Mouse (Mus musculus) midbrain, embryonic 10.5 days (tissue): ENCODE data around the gene Dsn1. TPM values are rescaled to one million over a fixed set of nuclear protein-coding genes. Genes with fewer than 3 reads are reported as not detected.

Experiments
- DNase-seq: peaks from one replicate; pipeline ENCODE4 v3.0.0-alpha.2; 2017; ENCODE audit warnings: low spot score
- H3K27ac ChIP-seq: fragments of 300-500 bp; sonication (generic); replicated peaks from 2 replicates; pipeline ENCODE4 v1.5.1; 2016; ENCODE audit warnings: mild to moderate bottlenecking
- H3K27me3 ChIP-seq: fragments of 300-500 bp; sonication (generic); 2 replicates; pipeline ENCODE4 v1.6.1; 2016; ENCODE audit warnings: low read depth, mild to moderate bottlenecking; ENCODE audit not compliant: poor library complexity, severe bottlenecking
- H3K36me3 ChIP-seq: fragments of 300-500 bp; sonication (generic); 2 replicates; pipeline ENCODE4 v1.6.1; 2016; ENCODE audit warnings: mild to moderate bottlenecking, moderate library complexity
- H3K4me1 ChIP-seq: fragments of 300-500 bp; sonication (generic); 2 replicates; pipeline ENCODE4 v1.6.1; 2016
- H3K4me3 ChIP-seq: fragments of 300-500 bp; sonication (generic); 2 replicates; pipeline ENCODE4 v1.5.1; 2016; ENCODE audit warnings: mild to moderate bottlenecking, moderate library complexity
- H3K9me3 ChIP-seq: fragments of 300-500 bp; sonication (generic); replicated peaks from 2 replicates; pipeline ENCODE4 v1.6.1; 2016; ENCODE audit warnings: mild to moderate bottlenecking
- WGBS: fragments of 180-500 bp; shearing (Covaris S2); methylation state at CpG from one replicate; pipeline ENCODE4 v1.1.7; 2016; 5-methylcytosine and 5-hydroxymethylcytosine counted together
- polyA plus RNA-seq: library from polyadenylated mRNA; unstranded; fragments of >200 nt; fragmentation: Nextera tagmentation; extraction: Ambion mirVana; gene quantifications from 2 replicates; pipeline ENCODE4 v1.2.1, GENCODE M21; 2016

Gene Dsn1
- polyA plus RNA-seq, 1 experiment from 2014 or later, result 57.5 TPM

DNA sequence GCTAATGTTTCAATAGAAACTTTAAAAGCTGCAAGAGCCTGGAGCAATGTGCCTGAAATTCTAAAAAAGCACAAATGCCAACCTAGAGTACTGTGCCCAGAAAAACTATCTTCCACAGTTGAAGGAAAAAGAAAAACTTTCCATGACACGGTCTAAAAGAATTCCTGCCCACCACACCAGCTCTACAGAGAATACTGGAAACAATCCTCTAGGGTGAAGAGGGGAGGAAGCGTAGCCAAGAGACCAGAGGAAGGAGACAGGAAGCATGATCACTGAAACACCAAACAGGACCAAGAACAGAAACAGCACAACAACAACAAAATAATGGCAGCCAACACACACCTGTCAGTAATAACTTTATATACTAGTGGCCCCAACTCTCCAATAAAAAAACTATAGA is 26.9 kb downstream of the Dsn1 start:
- DNase-seq, result no peak
- H3K9me3 ChIP-seq, result no peaks in the 10 kb centered on the region
- H3K36me3 ChIP-seq, result no peaks in the 10 kb centered on the region
- H3K27me3 ChIP-seq, result no peaks in the 10 kb centered on the region
- WGBS, result 95% methylated on average over 2 of the region's 2 CpGs
- peaks cover 4% of the 10 kb centered on the region; the same call in 1 of the 2 replicates for H3K4me1 ChIP-seq
- H3K27ac ChIP-seq, result no peak overlapping the region
- no peak overlapping the region for H3K4me3 ChIP-seq

DNA sequence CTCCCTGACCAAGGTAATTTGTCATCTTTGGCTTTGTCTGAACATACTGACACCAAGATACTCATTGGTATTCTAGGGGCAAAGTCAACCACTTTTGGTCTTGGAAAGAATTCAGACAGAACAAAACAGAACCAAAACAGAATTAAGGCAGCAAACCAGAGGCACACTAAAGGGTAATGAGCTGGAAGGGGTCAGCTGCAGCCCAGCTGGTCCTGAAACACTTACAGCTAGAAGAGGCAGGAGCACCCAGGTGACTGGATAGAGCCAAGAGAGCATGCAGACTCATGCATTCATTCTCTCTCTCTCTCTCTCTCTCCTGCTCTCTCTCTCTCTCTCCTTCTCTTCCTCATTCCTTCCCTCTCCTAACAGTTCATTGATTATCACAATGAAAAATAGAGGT is 30.2 kb downstream of the Dsn1 start:
- DNase-seq, result no peak

DNA sequence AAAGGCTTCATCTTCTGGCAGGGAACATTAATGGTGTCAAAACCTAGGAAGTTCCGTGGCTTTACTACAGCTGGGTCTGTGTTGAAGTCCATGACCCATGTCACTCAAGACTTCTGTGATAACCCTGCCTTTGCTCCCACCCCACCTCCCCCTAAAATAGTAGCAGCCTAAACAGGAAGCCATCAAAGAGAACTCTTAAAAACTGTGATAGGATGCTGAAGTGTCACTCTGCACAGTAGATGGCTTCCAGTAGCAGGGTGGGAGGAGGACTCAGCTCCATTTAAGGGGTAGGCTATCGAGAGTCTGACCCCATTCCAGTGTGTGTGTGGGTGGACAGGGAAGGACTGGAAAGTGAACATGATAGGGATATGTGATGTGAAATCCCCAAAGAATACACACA is 32.0 kb downstream of the Dsn1 start:
- Histone ChIP-seq H3K36me3 (no peaks in the 10 kb centered on the region), H3K4me3 (no peak overlapping the region), H3K9me3 (no peaks in the 10 kb centered on the region), H3K27ac (no peak overlapping the region), H3K4me1 (peaks cover 4% of the 10 kb centered on the region; the same call in 1 of the 2 replicates), H3K27me3 (no peaks in the 10 kb centered on the region)
- WGBS, result 82% methylated on average over 2 of the region's 2 CpGs
- no peak for DNase-seq

More for the DNA sequence above, 30.2 kb downstream of the Dsn1 start:
- Histone ChIP-seq H3K27ac (no peak overlapping the region), H3K36me3 (no peaks in the 10 kb centered on the region), H3K27me3 (no peaks in the 10 kb centered on the region), H3K4me3 (no peak overlapping the region), H3K4me1 (peaks cover 4% of the 10 kb centered on the region; the same call in 1 of the 2 replicates), H3K9me3 (no peaks in the 10 kb centered on the region)

DNA sequence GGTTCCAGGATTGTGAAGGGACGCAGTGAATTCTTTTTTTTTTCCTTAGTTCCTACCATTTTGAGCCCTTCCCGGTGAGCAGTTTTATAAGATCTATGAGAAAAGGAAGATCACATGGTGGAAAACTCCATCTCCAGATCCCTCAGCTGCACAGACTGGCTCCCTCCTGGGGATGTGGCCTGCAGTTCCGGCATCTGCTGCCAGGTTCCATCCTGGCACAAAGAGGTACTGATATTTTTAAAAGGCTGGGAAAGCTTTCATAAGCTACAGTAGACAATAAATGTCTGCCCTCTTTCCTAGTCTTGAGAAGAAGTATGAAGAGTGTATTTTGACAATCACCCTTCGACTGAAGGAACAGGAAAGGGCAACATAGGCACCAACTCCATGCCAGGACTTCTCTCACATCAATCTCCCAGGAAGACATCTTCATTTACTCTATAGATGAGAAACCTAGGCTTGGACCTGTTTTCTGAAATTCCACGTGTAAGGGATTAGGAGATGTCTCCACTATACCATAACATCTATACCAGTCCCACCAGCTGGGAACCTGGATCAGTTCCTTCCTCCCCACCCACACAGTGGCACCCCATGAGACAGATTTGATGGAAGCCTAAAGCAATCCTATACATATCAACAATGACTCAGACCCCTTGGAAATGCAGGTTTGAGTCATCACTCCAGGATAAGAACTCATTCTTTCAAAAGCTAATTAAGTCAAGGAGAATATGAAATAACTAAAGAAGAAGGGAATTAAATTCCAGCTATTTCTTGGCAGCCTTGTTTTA is 33.4 kb downstream of the Dsn1 start:
- no peaks in the 10 kb centered on the region for H3K36me3 ChIP-seq
- H3K27me3 ChIP-seq, result no peaks in the 10 kb centered on the region
- 92% methylated on average over 5 of the region's 5 CpGs for WGBS
- DNase-seq, result no peak
- peaks cover 4% of the 10 kb centered on the region; the same call in 1 of the 2 replicates for H3K4me1 ChIP-seq
- no peak overlapping the region for H3K4me3 ChIP-seq
- no peaks in the 10 kb centered on the region for H3K9me3 ChIP-seq
- H3K27ac ChIP-seq, result no peak overlapping the region

DNA sequence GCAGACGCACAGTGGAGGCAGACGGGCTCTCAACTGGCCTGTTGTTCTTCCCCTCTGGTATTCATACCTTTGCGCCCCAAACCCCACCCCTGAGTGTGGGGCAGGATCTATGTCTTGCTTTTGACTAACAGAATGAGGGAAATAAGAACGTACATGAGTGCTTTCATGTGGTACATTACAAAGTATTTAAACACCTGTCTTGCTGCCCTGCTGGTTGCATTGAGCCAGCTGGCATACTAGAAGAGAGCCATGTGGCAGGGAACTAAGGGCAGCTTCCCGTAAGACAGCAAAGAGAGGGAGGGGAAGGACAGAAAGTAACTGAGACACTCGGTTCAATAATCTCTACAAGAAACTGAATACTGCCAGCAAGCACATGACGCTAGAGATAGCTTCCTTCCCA is 36.7 kb downstream of the Dsn1 start:
- DNase-seq, result no peak
- no peak overlapping the region for H3K27ac ChIP-seq
- 87% methylated on average over 7 of the region's 7 CpGs for WGBS
- no peak overlapping the region for H3K4me3 ChIP-seq
- no peaks in the 10 kb centered on the region for H3K9me3 ChIP-seq
- H3K27me3 ChIP-seq, result no peaks in the 10 kb centered on the region
- no peaks in the 10 kb centered on the region for H3K36me3 ChIP-seq
- peaks cover 3% of the 10 kb centered on the region; the same call in 1 of the 2 replicates for H3K4me1 ChIP-seq

DNA sequence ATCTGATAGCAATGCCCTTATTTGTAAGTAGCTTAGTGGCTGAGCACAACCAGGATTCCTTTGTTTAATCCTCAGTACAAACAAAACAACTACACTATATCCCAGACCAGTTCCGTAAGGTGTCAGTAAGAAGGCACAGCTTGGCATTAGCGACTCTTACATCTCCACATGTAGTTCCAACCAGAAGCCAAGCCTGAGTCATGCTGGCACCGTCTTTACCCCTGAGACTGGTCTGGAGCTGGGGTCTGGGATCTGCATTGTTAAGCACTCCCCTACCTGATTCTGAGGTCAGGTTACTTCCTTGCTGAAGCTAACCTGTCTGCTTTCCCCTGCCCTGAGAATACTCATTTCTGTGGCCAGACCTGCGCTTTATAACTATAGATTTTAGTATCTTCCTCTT is 38.5 kb downstream of the Dsn1 start:
- Histone ChIP-seq H3K4me1 (peaks cover 3% of the 10 kb centered on the region; the same call in 1 of the 2 replicates), H3K27me3 (no peaks in the 10 kb centered on the region), H3K9me3 (no peaks in the 10 kb centered on the region), H3K36me3 (no peaks in the 10 kb centered on the region), H3K27ac (no peak overlapping the region), H3K4me3 (no peak overlapping the region)
- DNase-seq, result no peak
- 77% methylated on average over 4 of the region's 4 CpGs for WGBS

DNA sequence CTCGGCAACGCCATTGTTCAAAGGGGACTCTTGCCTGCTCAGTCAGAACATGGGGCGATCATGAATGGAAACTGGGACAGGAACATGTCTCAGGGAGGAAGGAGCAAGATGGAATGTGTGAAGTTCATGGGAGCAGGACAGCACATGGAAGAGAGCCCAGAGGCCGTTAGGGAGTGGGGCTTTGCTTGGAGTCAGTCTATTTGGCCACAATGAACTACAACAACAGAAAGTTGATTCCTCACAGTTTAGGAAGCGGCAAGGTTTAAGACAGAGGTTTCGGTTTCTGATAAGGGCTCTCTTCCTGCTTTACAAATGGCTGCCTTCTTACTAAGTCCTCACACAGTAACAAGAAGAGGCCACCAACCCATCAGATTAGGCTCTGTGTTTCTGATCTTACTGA is 39.6 kb downstream of the Dsn1 start:
- H3K4me3 ChIP-seq, result no peak overlapping the region
- H3K9me3 ChIP-seq, result no peaks in the 10 kb centered on the region
- no peak overlapping the region for H3K27ac ChIP-seq
- no peak for DNase-seq
- no peaks in the 10 kb centered on the region for H3K36me3 ChIP-seq
- no peaks in the 10 kb centered on the region for H3K27me3 ChIP-seq
- H3K4me1 ChIP-seq, result peaks cover 3% of the 10 kb centered on the region; the same call in 1 of the 2 replicates
- WGBS, result 89% methylated on average over 6 of the region's 6 CpGs

DNA sequence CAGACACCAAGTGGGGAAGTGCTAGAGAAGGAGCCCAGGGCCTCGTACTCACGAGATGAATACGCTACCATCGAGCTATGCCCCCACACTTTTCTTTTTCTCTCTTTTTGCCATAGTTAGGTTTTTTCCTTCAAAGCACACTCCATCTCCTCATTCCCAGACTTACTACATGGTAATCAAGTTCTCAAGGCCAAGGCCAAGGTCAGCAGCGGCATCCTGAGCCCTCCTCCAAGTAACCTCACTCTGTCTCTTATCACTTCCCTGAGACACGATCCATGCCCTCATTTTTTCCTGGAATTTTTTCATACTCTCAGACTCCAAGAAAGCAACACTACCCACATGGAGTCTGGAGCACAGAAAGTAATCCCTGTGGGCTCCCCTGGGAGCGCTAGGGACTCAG is 43.1 kb downstream of the Dsn1 start:
- DNase-seq, result no peak

DNA sequence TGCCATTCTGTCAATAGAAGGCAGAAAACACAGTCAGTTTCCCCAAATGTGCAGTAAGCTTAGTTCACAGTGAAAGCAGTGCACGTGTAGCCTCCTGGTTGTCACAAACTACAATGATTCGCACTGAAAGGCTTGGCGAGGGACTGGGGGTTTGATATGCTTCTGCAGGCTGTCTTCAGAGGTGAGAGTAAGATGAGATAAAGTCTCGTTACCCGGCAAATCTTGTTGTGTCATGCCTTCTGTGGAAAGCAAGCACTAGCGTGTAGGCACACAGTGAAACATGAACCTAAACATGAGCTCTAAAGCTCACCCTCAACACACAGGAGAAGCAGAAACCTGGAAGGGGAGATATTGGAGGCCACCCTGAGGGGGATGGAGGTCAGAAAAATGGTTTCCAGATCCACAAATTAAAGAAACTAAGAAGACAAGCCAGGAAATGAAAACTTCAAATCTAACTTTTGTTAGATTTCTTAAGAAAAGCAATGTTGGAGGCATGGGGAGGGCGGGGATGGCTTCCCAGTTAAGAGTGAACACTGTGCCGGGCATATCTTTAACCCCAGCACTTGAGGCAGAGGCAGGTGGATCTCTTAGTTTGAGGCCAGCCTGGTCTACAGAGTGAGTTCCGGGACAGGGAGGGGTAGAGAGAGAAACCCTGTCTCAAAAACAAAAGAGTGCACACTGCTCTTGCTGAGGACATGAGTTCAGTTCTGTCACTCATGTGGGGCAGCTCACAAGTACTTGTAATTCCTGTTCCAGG is 48.3 kb downstream of the Dsn1 start:
- no peaks in the 10 kb centered on the region for H3K27me3 ChIP-seq
- no peak overlapping the region for H3K27ac ChIP-seq
- 93% methylated on average over 9 of the region's 9 CpGs for WGBS
- H3K9me3 ChIP-seq, result no peaks in the 10 kb centered on the region
- H3K36me3 ChIP-seq, result 0 out of 2 replicates have a peak, but pooled peaks cover 2% of the 10 kb centered on the region
- H3K4me3 ChIP-seq, result no peak overlapping the region
- H3K4me1 ChIP-seq, result no peaks in the 10 kb centered on the region
- DNase-seq, result no peak

More for the DNA sequence above, 43.1 kb downstream of the Dsn1 start:
- no peak overlapping the region for H3K4me3 ChIP-seq
- no peak overlapping the region for H3K27ac ChIP-seq
- no peaks in the 10 kb centered on the region for H3K27me3 ChIP-seq
- peaks cover 3% of the 10 kb centered on the region; the same call in 1 of the 2 replicates for H3K4me1 ChIP-seq
- WGBS, result 94% methylated on average over 7 of the region's 7 CpGs
- no peaks in the 10 kb centered on the region for H3K36me3 ChIP-seq
- no peaks in the 10 kb centered on the region for H3K9me3 ChIP-seq

DNA sequence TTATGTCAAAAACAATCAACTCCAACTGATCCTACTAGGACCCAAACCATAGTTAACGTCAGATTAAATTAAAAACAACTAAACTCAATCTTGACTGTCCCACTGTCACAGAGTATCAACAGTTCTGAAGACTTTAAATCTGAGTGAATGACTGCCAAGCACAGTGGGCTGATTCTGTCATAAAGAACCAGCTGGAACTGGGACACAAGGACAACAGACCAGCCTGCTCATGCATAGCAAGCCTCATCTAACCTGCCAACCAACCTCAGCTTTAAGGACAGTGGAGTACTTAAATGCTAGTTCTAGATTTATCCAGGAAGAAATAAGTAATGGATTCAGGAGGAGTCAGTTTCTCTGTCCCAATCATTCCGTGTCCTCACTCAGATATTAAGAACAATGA is 49.9 kb downstream of the Dsn1 start:
- Histone ChIP-seq H3K36me3 (0 out of 2 replicates have a peak, but pooled peaks cover 2% of the 10 kb centered on the region), H3K4me3 (no peak overlapping the region), H3K27me3 (no peaks in the 10 kb centered on the region), H3K4me1 (no peaks in the 10 kb centered on the region), H3K9me3 (no peaks in the 10 kb centered on the region), H3K27ac (no peak overlapping the region)
- DNase-seq, result no peak
- 88% methylated on average over 2 of the region's 2 CpGs for WGBS

DNA sequence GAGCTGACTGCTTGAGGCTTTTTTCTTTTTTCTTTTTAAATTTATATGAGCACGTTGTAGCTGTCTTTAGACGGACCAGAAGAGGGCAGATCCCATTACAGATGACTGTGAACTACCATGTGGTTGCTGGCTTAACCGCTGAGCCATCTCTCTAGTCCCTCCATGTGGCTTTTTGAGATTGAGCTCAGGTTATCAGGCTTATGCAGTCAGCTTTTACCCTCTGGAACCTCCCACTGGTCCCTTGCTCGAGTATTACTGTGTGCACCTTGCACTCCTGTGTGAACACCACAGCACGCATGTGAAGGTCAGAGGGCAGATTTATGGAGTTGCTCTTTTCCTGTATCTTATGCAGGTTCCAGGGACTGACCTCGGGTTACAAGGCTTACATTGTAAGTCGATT is 50.6 kb downstream of the Dsn1 start:
- DNase-seq, result no peak
- H3K4me3 ChIP-seq, result no peak overlapping the region
- 87% methylated on average over 7 of the region's 7 CpGs for WGBS
- no peak overlapping the region for H3K27ac ChIP-seq
- no peaks in the 10 kb centered on the region for H3K4me1 ChIP-seq
- H3K27me3 ChIP-seq, result no peaks in the 10 kb centered on the region
- H3K36me3 ChIP-seq, result 0 out of 2 replicates have a peak, but pooled peaks cover 2% of the 10 kb centered on the region
- H3K9me3 ChIP-seq, result no peaks in the 10 kb centered on the region

DNA sequence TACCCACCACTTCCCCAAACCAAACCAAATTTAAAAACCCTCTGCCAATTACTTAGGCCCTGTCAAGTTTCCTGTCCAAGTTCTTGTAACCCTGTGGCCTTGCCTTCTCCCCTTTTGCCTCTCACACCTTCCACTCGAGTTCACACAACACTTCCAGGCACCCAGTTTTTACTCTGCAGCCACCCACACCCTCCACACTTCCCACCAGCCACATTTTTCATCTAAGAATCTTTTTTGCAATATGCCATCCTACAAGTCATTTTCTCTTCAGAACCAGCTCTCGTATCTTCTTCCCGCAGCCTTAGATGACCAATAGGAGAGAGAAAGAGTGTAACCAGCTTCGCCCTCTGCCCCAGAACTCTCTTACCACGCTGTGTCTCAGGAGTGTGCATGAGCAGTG is 52.5 kb downstream of the Dsn1 start:
- no peaks in the 10 kb centered on the region for H3K9me3 ChIP-seq
- WGBS, result 92% methylated on average over 5 of the region's 5 CpGs
- H3K4me1 ChIP-seq, result no peaks in the 10 kb centered on the region
- H3K4me3 ChIP-seq, result no peak overlapping the region
- H3K36me3 ChIP-seq, result 0 out of 2 replicates have a peak, but pooled peaks cover 2% of the 10 kb centered on the region
- no peaks in the 10 kb centered on the region for H3K27me3 ChIP-seq
- no peak overlapping the region for H3K27ac ChIP-seq
- DNase-seq, result no peak
